Mouse (Mus musculus) heart, adult 2 months (tissue): ENCODE data around the gene Nubp1.

Source experiments
- CTCF ChIP-seq: fragments of 200-600 bp; IDR thresholded peaks from 2 replicates; pipeline ENCODE4 v1.8.1; 2022; ENCODE audit warnings: antibody characterized with exemption, mild to moderate bottlenecking, moderate library complexity
- EP300 ChIP-seq: fragments of 200-500 bp; IDR thresholded peaks from 2 replicates; pipeline ENCODE4 v1.6.1; 2011; ENCODE audit warnings: low read depth, low read length, control low read depth; ENCODE audit not compliant: insufficient read depth

- TF ChIP-seq CTCF (no peak), EP300 (no peak)
These were observed 26.5 kb upstream of the Nubp1 start for GRCm38 (mm10) chr16:10385261-10385660.
